Mouse (Mus musculus): ENCODE measurements around the gene Svs2.

DNA sequence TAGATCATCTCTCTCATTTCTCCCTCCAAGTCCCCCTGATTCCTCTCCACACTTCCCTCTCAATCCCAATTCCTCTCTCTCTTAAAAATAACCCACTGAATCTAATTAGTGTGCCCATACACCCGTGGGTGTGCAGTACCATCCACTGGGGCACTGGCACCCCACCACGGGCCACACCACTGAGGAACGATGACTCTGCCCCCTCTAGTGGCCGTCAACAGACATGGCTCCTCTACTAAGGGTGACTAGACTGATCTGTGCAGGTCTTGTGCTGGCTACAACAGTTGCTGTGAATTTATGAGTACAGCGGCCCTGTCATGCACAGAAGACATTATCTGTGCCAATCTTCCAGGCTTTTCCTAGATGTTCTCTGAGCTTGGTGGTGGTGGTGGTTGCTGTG lies 49.5 kb downstream of the Svs2 start:
- TF ChIP-seq CTCF (IDR thresholded peaks at IDR 0.05; ENCODE audit: low read depth) (peak; percentile 70), EP300 (IDR thresholded peaks at IDR 0.05; ENCODE audit: low read depth) (no peak)

Data from liver, postnatal 0 days (tissue).